Mouse (Mus musculus) left cerebral cortex, postnatal 4 days (tissue): ENCODE results near the gene Uvrag. TPM values are rescaled to one million over a fixed set of nuclear protein-coding genes. Genes with fewer than 3 reads are reported as not detected.
A peak's percentile ranks its signal among the peaks of the same experiment; 100 is the strongest.

Experiments used
- DNase-seq: peaks from one replicate; pipeline ENCODE4 v3.0.0-alpha.2; 2022
- intact Hi-C: fragments of 180-260 bp; cut with DNase I; formaldehyde crosslinking; loops from one replicate; pipeline ENCODE4 v1.15.1; 2025
- total RNA-seq, 2 experiments: library from RNA; stranded (reverse); gene quantifications; 2 replicates each; pipeline ENCODE4 v1.2.3; 2021

Uvrag gene
- total RNA-seq, 2 experiments from 2014 or later, result 36.3 to 37.4 TPM

- DNase-seq, result peak; percentile 25
- intact Hi-C loops, result no loop called here
Measured at GRCm38 (mm10) chr7:98904659-98905362, 236.1 kb downstream of the Uvrag start.

GRCm38 (mm10) chr7:98903884-98904283 lies 237.1 kb downstream of the Uvrag start:
- intact Hi-C loops, result no loop called here
- DNase-seq, result no peak

GRCm38 (mm10) chr7:98901120-98901519 lies 239.8 kb downstream of the Uvrag start:
- no peak for DNase-seq
- intact Hi-C loops, result no loop called here

DNA sequence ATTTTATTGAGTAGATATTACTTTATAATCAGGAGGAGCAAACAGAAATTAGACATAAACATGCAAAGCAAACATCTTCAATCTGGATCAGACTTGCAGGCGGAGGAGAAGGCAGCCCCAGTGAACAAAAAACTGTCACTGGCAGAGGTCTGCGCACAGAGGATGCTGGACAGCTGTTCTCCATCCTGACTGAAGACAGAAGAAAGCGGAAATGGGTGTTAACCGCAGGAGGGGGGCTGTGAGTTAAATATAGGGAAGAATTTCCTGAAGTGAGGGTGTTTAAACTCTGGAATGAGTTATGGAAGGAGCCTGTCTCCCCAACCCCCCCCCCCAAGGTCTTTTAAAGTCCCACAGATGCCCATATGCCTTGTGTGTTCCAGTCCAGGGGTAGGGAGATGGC lies 241.1 kb downstream of the Uvrag start:
- intact Hi-C loops, result no loop called here
- DNase-seq, result no peak

DNA sequence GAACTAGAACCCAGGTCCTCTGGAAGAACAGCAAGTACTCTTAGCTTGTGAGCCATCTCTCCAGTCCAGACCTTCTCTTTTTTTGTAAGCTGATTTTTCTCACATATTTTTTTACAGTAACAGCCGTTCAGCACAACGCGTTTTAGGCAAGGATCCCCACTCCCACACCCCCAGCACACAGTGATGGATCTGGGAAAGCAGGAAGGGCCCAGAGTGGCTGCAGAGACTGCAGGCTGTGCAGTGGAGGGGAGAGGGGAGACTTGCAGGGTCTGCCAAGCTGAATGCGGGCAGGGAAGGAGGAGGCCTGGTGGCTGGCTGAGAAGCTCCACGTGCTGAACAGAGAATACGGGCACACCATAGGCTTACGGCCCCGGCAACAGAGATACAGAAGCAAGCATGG lies 243.6 kb downstream of the Uvrag start:
- intact Hi-C loops, result no loop called here
- no peak for DNase-seq

DNA sequence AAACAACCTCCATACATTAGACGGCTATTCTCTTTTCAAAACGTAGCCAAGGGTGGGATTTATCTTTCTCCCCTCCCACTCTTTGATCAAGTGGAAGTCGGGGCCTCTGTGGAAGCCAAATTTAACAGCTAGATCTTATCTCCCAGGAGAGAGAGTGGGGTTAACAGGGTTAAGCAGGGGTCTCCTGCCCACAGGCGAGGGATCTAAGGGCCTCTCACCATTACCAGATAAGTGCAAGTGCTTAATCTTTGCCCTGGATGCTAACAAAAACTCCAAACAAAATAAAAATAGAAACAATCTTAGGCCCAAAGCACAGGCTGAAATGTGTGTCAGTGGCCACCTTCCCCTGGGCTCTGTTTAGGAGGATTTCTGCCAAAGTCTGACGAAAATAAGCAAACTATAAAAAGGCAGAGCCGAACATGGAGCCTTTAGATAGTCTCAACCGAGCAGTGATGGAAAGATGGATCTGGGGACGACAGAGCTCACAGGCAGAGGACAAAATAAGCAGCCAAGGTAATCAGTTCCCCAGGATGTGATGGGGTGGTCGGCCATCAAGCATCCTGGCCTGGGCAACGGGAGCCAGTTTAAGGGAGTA lies 245.3 kb downstream of the Uvrag start:
- DNase-seq, result no peak
- intact Hi-C loops, result no loop called here

GRCm38 (mm10) chr7:98894768-98895167 lies 246.2 kb downstream of the Uvrag start:
- DNase-seq, result no peak
- intact Hi-C loops, result no loop called here

- intact Hi-C loops, result no loop called here
- no peak for DNase-seq
Measured at GRCm38 (mm10) chr7:98894305-98894704, 246.6 kb downstream of the Uvrag start.

DNA sequence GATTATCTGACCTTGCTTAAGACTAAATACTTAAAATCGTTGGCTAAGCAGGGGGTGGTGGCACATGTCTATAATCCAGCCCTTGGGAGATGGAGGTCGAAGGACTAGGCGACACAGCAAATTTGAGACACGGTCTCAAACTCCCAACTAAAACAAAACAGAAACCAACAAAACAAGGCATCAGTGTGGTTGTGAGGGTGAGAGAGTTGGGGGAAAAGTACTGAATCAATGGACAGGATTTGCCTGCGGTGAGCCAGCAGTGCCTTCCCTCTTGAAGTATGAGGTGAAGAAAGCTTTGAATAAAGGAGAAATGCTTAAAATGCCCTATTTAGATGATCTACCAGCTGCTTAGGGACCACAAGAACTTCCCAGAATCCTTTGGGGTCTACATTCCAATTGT lies 247.8 kb downstream of the Uvrag start:
- intact Hi-C loops, result no loop called here
- no peak for DNase-seq

DNA sequence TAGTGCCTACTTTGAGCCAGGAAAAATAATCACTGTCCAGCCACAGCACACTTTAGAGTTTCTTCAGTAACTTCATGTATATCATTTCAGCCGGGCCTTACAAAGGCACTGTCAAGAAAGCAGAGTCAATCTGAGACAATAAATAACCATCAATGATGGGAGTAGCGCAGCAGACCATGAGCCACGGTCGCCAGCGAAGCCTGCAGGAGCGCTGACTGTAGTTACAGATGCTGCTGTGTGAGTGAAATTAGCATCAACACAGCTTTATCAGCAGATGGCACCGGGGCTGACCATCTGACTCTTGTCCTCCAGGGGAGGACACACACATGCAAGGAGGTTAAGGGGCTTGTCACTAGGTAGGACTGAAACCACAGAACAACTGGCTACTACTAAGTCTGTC lies 251.7 kb downstream of the Uvrag start:
- peak; percentile 53 for DNase-seq
- intact Hi-C loops, result no loop called here

- DNase-seq, result peak; percentile 60
- intact Hi-C loops, result no loop called here
Measured at GRCm38 (mm10) chr7:98888810-98889209, 252.1 kb downstream of the Uvrag start.

DNA sequence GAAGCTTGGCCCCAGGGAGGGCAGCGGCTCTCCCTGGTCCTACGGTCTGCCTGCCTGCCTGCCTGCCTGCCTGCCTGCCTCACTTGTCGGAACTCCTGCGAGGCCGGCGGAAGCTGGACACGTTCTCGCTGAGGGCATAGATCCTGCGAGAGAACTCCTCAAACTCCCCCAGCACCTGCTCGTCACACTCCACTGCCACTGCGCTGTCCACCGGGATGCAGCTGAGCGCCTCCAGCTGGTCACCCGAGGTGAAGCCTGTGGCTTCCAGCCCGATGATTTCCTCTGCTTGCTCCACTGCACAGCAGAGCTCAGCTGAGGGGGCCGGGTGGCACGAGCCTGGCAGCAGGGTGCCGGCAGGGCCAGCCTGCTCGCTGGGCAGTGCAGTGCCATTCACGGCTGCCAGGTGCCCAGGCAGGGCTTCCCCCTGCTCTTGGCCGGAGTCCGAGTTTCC lies 253.1 kb downstream of the Uvrag start:
- intact Hi-C loops, result no loop called here
- peak; percentile 91 for DNase-seq

- peak; percentile 29 for DNase-seq
- intact Hi-C loops, result no loop called here
Measured at GRCm38 (mm10) chr7:98881887-98882286, 259.1 kb downstream of the Uvrag start.

DNA sequence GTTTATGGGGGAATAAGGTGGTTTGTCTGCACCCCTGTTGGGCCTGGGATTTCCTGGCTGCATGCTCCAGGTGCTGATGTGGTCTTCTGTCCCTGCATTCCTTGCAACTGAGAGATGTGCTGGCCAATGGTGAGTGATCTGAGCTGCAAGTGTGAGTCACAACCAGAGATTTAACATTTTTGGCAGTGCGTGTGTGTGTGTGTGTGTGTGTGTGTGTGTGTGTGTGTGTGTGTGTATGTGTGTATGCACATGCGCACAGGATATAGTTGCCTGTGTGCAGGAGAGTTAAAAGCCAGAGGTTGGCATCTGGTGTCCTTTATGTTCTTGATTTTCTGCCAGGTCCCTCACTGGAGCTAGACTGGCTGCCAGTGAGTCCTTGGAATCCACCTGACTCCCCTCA lies 261.8 kb downstream of the Uvrag start:
- intact Hi-C loops, result no loop called here
- no peak for DNase-seq

DNA sequence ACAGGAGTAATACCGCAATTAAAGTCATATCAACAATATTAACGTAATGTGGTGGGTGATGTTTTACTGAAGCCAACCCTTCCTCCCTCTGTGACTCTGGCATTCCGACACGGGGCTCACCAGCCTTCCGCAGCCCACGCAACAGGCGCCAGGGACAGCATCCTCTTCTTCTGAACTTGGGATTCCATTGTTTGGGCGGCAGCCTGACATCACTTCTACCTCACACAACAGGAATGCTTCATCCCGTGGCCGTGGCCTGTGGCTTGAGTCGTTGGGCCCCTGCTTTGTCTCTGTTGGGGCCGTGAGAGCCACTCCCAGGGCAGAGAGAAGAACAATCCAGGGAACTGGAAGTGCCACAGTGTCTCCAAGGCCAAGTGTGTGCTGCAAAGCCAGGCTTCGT lies 264.8 kb downstream of the Uvrag start:
- DNase-seq, result no peak
- intact Hi-C loops, result no loop called here

GRCm38 (mm10) chr7:98875390-98875990 lies 265.5 kb downstream of the Uvrag start:
- DNase-seq, result peak; percentile 91
- intact Hi-C loops, result no loop called here

DNA sequence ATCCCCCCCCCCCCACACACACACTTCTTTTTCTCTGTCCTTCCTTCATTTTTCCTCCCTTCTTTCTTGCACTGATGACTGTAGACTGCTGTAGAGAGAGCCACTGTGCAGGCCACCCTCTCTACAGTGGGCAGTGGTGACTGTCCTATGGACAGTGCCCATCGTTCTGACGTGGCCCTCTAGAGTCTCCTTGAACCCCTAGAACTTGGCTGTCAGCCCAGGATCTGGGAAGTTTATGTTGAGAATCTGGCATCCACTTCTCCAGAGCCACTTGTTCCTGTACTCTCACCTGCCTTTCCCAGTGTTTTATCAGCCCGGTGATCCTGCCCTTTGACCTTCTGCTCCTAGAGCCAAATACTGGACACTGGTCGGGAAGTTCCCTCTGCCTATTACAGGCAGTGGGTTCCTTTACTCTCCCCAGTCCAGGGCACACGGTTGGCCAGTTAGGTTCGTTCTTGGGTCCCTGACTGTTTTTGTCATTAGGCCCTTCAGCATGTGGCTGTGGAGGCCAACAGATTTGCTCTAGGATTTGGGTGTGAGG lies 266.5 kb downstream of the Uvrag start:
- no peak for DNase-seq
- intact Hi-C loops, result no loop called here

- intact Hi-C loops, result no loop called here
- no peak for DNase-seq
Measured at GRCm38 (mm10) chr7:98873316-98873715, 267.6 kb downstream of the Uvrag start.

DNA sequence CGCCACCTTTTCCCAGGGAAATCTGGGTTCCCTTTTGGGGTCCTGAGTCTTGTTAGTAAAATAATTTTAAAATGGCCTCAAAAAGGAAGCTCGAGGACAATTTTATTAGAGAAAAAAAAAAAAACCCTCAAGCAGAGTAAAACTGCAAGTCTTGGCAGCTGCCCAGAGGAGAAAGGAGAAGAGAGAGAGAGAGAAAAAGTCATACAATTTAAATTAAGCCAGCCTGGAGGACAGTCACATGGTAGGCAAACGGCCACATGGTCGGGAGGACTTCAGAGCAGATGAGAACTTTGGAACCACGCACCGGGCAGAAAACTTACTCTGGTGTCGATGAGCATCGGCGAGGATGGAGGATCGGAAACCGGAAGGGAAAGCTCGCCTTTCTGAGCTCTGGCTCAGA lies 269.1 kb downstream of the Uvrag start:
- intact Hi-C loops, result no loop called here
- DNase-seq, result no peak

DNA sequence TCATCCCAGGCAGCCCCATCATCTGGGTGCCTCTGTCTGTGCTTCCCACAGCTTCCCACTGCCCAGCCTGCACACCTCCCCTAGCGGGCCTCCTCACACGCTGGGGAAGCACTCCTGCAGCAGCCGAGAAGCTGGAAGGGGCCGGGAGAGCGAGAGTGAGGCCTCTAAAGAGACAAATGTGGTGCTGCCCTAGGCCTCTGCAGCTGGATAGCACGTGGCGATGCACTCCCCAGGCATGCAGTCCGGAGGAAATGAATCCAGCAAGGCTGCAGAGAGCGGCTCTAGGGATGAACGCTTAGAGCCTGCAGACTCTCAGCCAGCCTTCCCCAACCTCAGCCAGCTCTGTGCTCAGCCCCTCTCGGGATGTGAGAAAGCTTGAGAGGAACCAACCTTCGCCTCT lies 270.1 kb downstream of the Uvrag start:
- DNase-seq, result no peak
- intact Hi-C loops, result no loop called here

GRCm38 (mm10) chr7:98869070-98869469 lies 271.9 kb downstream of the Uvrag start:
- no peak for DNase-seq
- intact Hi-C loops, result no loop called here

- intact Hi-C loops, result no loop called here
- no peak for DNase-seq
Measured at GRCm38 (mm10) chr7:98867794-98868150, 273.2 kb downstream of the Uvrag start.
